Mouse (Mus musculus): Measurements from ENCODE around the gene Pawr. TPM values are rescaled to one million over a fixed set of nuclear protein-coding genes. Genes with fewer than 3 reads are reported as not detected.

The Pawr gene
- total RNA-seq, 2 experiments from 2014 or later = 6.9 to 7.0 TPM

DNA sequence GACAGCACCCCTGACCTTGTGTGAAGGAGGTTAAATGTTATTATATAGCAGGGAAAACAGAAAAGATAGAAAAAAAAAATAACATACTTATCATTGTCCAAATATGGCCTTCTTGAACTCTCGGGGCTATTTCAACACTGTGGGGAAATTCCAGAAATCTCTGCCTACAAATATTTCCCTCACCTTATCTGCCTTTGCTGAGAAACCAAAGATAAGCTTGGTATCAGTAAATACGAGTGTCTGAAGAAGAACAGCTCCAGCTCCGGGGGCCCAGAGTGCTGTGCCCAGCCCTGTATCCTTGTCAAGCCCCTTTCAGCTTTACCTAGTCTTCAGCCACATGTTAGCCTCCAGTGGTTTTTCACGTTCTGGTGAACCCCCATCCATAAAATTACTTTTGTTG is 113.2 kb downstream of the Pawr start:
- DNase-seq = no peak

DNA sequence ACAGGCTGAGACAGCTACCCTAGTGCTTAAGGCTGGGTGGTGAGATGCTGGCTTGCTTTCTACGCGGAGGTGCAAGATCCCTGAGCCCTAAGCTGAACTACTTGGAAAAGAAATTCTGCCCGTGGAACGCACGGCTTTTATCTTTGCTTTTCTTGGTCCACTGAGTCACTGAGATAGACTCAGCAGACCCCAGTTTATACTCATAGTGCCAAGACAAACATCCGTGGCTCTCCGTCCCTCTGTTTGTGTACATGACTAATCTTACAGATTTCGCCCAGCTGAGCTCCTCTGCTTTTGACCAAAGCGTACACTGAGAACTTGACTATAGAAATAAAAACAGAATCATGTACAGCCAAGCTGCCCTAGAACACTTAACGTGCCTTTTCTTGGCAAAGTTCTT is 113.7 kb downstream of the Pawr start:
- no peak for DNase-seq

DNA sequence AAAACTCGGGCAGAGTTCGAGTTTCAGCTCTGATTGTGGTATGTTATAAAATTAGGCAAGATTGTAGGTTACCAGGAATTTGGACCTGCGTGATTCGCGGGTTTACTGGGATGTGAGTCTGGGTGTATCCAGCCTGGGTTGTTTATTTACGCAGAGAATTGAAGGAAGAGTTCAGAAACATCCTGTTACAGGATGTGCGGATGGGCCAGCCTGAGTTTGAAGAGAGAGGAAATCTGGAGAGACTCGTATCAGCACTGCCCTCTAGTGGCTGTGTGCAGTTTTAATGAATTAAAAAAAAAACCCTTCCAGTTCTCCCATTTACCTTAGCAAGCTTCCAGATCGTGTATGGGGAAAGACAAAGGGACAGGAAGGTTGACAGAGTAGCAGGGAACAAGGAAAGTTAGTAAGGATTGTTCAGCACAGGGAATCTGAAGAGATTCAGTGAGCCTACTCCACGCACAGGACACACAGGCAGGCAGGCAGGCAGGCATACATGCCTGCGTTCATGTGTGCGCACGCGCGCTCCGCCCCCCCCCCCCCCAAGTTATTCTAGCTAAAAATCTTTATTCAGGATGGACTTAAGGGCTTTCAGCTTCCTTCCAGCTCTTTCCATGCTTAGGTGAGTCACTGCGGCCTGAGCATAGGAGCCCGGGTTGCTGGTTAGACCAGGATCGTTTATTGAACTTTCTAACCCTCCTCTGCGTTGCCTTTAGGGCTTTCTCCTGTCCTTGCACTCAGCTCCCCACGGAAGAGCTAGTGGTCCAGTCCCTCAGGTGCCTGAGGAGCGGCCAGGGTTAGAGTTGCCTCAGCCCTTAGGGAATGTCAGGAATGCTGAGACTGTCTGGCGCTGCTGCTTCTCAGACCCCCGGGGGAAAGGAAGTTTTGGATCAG is 114.4 kb downstream of the Pawr start:
- DNase-seq = peak; percentile 76

DNA sequence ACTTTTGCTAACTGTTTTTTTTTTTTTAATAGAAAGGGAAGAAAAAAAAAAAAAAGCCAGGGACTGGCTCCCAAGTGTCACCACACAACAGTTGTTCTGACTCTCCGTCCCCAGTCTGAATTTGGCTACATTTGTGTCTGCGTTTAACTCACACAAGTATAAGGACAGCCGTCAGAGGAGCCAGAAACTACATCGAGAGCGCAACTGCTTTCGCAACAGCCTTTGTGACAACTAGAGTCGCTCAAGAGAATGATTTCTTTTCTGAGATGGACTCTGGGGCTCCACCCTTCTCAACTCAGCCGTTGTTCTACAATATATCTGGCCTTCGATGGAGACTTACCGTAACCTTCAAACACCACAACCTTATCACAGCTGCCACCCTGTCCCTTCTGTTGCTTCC is 115.3 kb downstream of the Pawr start:
- no peak for DNase-seq

DNA sequence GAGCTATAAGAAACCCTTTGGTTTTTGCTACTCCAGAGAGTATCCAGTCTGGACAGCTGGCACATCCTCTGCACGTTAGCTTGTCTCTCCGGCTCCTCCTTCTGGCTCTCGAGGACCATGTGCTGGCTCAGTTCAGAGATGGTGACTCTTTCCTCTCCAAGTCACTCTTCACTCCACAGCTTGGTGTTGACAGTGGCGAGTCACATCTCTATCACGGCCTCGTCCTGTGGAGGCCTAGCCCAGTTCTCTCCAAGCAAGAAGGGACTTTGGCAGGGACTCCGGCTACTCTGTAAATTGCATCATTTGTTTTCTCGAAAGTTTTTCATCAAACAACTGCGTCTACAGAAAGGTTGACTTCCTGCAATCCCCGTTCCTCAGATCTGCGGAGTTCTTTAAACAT is 116.5 kb downstream of the Pawr start:
- peak; percentile 19 for DNase-seq

DNA sequence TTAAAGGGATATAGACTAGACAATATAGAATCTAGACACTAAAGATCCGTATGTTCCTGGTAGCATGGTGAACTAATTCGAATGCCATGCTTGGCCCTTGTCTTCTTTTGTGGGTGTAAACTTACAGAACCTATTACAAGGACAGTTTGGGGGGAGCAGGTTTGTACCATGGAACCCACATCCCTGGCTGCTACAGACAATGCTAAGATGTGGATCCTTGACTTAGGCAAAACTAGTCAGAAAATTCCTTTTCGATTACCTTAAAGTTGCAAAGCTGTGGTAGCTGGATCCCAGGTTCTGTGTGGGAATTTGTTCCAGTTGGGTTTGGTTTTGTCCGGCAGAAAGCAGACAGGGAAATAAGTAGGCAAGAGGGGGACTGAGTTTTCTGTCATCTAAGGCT is 118.5 kb downstream of the Pawr start:
- no peak for DNase-seq

DNA sequence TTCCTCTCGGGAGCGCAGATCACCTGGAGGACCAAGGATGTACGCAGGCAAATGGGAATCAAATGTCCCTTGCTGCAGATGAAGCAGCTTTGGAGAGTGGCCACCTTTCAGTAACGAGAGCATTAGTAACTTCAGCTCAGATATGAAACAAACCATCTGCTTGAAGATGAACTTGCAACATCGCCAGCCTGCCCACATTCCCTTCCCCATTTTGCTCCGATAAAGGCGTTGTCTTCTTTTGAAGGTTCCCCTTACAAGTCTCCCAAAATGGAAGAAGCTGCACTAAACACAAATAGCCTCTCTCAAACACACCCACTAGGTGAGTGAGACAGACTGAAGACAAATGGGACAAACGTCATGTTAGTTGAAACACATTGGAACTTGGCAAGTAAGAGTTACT is 119.6 kb downstream of the Pawr start:
- DNase-seq = no peak

DNA sequence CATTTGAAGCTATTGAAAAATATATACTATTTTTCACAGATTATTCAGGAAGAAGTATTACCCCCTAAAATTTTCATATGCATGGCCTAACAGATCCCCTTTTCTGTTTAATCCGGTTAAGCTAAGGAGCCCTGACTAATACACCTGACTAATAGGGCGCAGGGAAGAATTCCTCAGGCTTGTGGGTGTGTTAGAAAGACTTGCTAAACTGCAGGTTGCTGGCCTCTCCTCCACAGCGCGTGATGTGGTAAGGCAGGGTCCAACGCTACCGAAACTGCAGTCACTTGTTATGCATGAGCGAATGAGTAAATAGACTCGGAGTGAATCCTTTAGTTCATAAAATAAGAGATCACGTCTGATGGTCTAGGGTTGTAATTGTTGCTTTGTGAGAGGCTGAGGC is 120.5 kb downstream of the Pawr start:
- no peak for DNase-seq

DNA sequence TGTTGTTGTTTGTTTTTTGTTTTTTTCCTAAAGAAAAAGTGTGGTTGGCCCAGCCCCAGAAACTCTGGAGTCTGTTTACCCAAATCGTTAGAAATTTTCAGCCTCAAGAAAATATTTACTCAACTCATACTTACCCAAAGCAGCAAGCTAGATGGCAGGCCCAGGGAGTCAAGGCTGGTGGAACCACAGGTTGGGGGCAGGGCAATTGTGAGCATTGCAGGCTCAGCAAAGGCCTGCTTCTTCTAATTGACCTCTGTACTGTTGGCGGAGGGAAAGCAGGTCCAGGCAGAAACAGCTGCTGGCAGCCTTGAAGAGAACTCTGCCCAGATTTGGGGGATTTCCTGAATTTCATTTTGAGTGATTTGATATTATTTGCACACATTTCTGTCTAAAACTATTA is 121.6 kb downstream of the Pawr start:
- DNase-seq = no peak

DNA sequence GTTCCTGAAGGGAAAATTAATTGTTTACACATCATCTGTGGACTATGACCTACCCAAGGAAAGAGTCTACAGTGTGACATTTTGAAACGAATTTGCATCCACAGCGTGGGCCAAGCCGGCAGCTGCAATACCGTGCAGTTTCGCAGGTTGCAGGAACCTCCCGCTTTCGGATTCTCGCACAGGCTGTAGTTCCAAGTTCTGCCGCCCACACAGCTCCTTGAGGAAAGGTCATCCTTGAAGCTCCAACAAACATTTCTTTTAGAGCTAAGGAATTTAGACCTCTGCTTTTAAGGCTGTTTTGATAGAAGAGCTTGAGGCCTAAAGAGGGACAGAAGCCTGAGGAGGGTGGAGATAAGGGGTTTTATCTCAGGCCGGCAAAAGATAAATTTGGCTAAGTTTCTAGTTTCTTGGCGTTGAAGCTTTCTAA is 122.8 kb downstream of the Pawr start:
- DNase-seq = no peak

DNA sequence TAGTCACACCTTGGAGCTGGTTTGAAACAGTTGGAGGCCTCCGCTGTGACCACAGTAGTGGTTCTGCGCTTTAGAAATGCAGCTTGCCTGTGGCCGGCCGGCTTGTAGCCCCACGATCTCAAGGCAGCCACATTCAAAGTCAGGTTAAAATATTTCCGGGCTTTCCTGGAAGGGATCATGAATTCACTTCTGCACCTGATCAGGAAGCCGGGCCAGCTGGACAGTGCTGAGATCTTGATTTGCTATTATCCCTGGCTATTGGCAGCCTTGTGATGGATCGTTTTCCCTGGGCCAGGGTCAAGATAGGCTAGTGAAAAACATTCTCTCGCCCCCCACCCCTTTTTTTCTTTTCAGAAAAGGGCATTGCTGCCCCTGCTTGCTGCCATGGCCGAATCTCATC is 123.3 kb downstream of the Pawr start:
- no peak for DNase-seq

DNA sequence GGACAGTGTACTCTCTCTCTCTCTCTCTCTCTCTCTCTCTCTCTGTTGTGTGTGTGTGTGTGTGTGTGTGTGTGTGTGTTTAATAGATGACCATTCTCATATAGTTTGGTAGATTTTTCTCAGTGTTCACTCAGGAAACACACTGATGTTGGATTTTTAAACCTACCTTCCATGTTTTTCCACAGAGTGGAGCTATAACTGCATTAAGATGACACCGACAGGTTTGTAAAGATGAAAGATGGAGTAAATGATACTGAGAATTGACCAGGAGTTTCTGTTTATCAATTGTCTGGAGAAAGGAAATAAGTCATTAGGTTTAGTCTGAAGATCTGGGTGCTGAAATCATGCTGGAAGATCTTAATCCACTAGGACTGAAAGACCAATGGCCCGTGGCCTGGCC is 124.0 kb downstream of the Pawr start:
- no peak for DNase-seq

DNA sequence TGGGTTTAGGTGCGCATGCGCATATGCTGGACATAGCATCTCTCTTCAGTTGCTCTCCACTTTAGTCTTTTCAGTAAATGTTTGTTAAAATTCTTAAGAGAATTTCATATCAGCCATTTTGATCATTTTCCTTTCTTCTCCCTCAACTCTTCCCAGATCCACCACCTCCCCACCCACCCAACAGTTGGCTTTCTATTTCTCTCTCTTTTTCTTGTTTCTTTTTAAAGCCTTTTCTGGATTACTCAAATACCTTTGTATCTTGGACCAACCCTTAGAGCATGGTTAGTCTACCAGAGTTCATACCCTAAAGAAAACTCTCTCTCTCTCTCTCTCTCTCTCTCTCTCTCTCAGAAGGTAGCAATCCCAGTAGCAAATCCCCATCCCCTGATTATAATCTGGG is 125.1 kb downstream of the Pawr start:
- no peak for DNase-seq

DNA sequence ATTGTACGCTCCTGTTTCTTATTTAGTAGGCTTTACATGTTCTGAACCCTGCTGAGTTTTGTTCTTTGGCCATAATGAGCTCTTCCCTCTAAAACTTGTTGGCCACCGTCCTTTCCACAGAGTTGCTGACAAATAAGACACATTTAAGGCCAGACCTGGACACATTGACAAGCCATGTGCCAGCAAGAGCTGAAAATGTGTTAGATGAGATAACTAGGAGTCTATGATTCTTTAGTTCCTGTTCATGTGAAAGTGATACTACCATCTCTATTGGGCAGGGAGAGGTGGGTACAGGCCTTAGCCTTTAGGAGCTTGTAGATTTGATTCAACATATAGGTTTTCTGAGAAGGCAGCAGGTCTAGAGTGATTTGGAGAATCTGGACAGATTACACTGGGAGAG is 129.9 kb downstream of the Pawr start:
- no peak for DNase-seq

Small RNAs within 50 kb of the gene (microRNA-seq; reads per million reads assigned to microRNA genes)
- gene Gm25591 = 0 reads per million in 2 experiments

Other genes with a start within 250 kb of the Pawr start
- gene Ppp1r12a, start 169.9 kb upstream of the Pawr start, total RNA-seq (2021) = 100 to 1,000 TPM; 173 to 182 TPM